Mouse (Mus musculus): ENCODE measurements around the gene Caskin2. TPM values are rescaled to one million over a fixed set of nuclear protein-coding genes. Genes with fewer than 3 reads are reported as not detected.

Caskin2 gene
- polyA plus RNA-seq, 1 experiment from 2014 or later = 21.5 TPM

DNA sequence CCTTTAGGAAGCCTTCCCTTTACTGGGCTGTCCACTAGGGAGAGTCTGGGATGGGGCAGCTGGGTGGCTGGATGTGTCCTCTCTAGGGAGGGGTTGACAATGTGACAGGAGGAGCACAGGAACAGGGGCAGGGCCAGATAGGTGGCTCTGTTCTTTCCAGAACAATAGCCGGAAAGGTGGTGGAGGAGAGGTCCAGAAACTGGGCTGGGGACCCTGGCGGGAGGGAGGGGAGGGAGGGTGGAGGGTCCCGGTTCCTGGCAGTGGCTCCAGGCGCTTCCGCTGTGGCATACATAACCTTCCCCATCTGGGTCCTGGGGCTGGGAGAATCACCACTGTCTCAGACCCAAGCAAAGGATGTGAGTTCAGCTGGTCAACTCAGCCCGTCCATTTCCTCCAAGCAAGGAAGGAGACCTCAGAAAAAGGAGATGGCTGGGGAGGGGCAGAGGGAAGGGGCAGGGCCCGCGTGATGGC lies 4.1 kb downstream of the Caskin2 start:
- peak overlapping the region; percentile 91 for H3K9ac ChIP-seq (replicated peaks; ENCODE audit: low read length)
- peak overlapping the region; percentile 96; the same call in 1 of the 2 replicates for H3K4me3 ChIP-seq (ENCODE audit: low read length)
- peak overlapping the region; percentile 75 for H3K4me2 ChIP-seq (replicated peaks; ENCODE audit: low read depth, low read length)
- no peaks in the 10 kb centered on the region for H3K9me3 ChIP-seq (ENCODE audit: low read length)
- H3K27me3 ChIP-seq (ENCODE audit: insufficient read depth, low read length) = no peaks in the 10 kb centered on the region
- ATAC-seq (ENCODE audit: low FRiP score, low TSS enrichment) = peak; percentile 0; the same call in 1 of the 2 replicates
- H3K4me1 ChIP-seq (ENCODE audit: insufficient read depth, low read length) = peaks cover 57% of the 10 kb centered on the region
- peak overlapping the region; percentile 75 for H3K27ac ChIP-seq (ENCODE audit: low read length)
- peaks cover 38% of the 10 kb centered on the region for H3K36me3 ChIP-seq (ENCODE audit: insufficient read depth, low read length)
- WGBS = 55% methylated on average over 8 of the region's 8 CpGs

DNA sequence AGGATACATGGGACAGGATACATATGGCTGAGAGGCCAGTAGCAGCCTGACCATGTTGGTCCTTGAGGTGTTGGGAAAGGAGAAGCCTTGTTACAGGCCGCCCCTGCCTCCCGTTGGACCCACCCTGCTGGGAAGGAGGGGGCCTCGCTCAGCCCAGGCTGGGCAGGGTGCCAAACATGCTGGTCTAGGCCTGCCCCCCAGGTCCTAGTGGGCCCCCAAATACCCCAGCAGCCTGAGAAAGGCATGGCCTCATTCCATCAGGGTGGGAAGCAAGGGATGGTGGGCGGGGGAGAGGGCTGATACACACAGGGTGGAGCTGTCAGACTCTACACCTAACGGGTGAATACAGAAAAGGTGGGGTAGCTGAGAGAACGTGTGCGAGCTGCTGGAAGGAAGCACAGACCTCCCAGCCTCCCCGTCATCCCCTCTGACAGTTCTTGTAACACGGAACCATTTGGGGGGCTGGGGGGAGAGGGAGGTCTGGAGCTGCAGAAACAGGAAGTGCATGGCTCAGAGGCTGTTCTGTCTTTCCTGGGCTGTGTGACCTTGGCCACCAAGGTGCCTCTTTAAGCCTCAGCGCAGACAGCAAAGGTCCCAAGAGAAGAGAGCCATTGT lies 4.6 kb downstream of the Caskin2 start:
- ATAC-seq (ENCODE audit: low FRiP score, low TSS enrichment) = no peak; the same call in 1 of the 2 replicates
- H3K4me3 ChIP-seq (ENCODE audit: low read length) = 0 out of 2 replicates have a peak overlapping the region, but pooled peaks have one; percentile 3

DNA sequence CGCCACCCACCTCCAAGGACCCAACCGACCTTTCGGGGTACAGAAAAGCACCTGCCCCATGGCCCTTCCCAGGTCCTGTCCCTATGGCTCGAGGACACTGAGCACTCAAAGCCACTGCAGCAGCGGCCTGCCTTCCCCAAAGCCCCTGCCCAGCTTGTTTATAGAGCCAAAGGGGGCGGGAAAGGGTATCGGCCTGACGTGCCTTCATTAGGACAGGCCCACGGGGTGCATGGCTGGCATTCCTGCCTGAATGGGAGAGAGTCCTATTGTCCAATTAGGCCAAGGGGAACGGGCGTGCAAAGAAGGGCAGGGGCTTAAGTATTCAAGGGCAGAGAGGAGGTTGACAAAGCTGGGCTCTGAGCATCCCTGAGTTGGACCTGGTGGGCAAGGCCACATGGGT lies 5.5 kb downstream of the Caskin2 start:
- Histone ChIP-seq H3K36me3 (ENCODE audit: insufficient read depth, low read length) (peaks cover 49% of the 10 kb centered on the region), H3K9ac (replicated peaks; ENCODE audit: low read length) (no peak overlapping the region), H3K4me1 (ENCODE audit: insufficient read depth, low read length) (peaks cover 53% of the 10 kb centered on the region), H3K4me2 (replicated peaks; ENCODE audit: low read depth, low read length) (peak overlapping the region; percentile 75), H3K27me3 (ENCODE audit: insufficient read depth, low read length) (no peaks in the 10 kb centered on the region), H3K27ac (ENCODE audit: low read length) (no peak overlapping the region; the same call in 1 of the 2 replicates), H3K4me3 (ENCODE audit: low read length) (no peak overlapping the region), H3K9me3 (ENCODE audit: low read length) (no peaks in the 10 kb centered on the region)
- WGBS = 70% methylated on average over 11 of the region's 11 CpGs
- no peak for ATAC-seq (ENCODE audit: low FRiP score, low TSS enrichment)

More for the DNA sequence above, 4.6 kb downstream of the Caskin2 start:
- WGBS = 35% methylated on average over 10 of the region's 10 CpGs
- Histone ChIP-seq H3K9me3 (ENCODE audit: low read length) (no peaks in the 10 kb centered on the region), H3K4me1 (ENCODE audit: insufficient read depth, low read length) (peaks cover 53% of the 10 kb centered on the region), H3K27ac (ENCODE audit: low read length) (peak overlapping the region; percentile 75), H3K27me3 (ENCODE audit: insufficient read depth, low read length) (no peaks in the 10 kb centered on the region), H3K36me3 (ENCODE audit: insufficient read depth, low read length) (peaks cover 41% of the 10 kb centered on the region), H3K4me2 (replicated peaks; ENCODE audit: low read depth, low read length) (peak overlapping the region; percentile 75), H3K9ac (replicated peaks; ENCODE audit: low read length) (peak overlapping the region; percentile 91; the same call in 1 of the 2 replicates)

DNA sequence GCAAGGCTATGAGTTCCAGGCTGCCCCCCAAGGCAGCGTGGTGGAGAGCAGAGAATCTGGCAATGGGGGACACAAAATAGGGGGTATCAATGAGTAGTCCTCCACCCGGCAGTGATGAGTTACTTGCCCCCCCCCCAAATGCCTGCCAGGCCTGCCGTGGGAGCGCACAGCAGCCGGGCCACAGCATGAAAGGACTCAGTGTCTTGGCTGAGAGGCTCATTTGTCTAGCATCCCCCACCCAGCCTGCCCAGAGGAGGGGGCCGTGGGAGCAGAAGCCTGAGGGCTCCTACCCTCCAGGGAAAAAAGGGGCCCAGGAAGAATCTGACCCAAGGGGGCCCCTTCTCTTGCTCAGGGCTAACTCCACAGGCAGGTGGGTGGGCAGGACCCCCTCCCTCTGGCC lies 6.1 kb downstream of the Caskin2 start:
- Histone ChIP-seq H3K9ac (replicated peaks; ENCODE audit: low read length) (no peak overlapping the region), H3K27me3 (ENCODE audit: insufficient read depth, low read length) (no peaks in the 10 kb centered on the region), H3K4me3 (ENCODE audit: low read length) (no peak overlapping the region), H3K4me1 (ENCODE audit: insufficient read depth, low read length) (peaks cover 48% of the 10 kb centered on the region), H3K4me2 (replicated peaks; ENCODE audit: low read depth, low read length) (no peak overlapping the region), H3K36me3 (ENCODE audit: insufficient read depth, low read length) (peaks cover 56% of the 10 kb centered on the region), H3K27ac (ENCODE audit: low read length) (no peak overlapping the region), H3K9me3 (ENCODE audit: low read length) (no peaks in the 10 kb centered on the region)
- ATAC-seq (ENCODE audit: low FRiP score, low TSS enrichment) = no peak
- 88% methylated on average over 6 of the region's 6 CpGs for WGBS

DNA sequence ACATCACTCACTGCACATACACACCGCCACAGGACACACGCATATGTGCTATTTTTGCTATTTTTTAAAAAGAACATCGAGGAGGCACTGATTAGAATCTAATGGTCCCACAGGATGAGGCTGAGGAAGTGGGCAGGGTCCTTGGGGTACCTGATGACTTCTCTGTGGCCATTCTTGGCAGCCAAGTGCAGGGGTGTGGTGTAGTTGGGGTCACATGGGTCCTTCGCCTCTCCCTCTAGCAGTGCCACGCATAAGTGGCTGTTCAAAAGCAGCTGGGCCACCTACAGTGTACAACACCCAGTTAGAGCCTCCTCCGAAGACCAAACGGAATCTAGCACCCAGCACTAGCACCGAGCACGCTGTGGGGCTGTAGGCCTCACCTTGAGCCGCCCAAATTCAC lies 7.3 kb downstream of the Caskin2 start:
- Histone ChIP-seq H3K9ac (replicated peaks; ENCODE audit: low read length) (no peak overlapping the region), H3K4me1 (ENCODE audit: insufficient read depth, low read length) (peaks cover 36% of the 10 kb centered on the region), H3K27me3 (ENCODE audit: insufficient read depth, low read length) (no peaks in the 10 kb centered on the region), H3K4me3 (ENCODE audit: low read length) (no peak overlapping the region), H3K4me2 (replicated peaks; ENCODE audit: low read depth, low read length) (no peak overlapping the region), H3K9me3 (ENCODE audit: low read length) (no peaks in the 10 kb centered on the region), H3K36me3 (ENCODE audit: insufficient read depth, low read length) (peaks cover 63% of the 10 kb centered on the region), H3K27ac (ENCODE audit: low read length) (no peak overlapping the region)
- no peak for ATAC-seq (ENCODE audit: low FRiP score, low TSS enrichment)
- 90% methylated on average over 10 of the region's 10 CpGs for WGBS

DNA sequence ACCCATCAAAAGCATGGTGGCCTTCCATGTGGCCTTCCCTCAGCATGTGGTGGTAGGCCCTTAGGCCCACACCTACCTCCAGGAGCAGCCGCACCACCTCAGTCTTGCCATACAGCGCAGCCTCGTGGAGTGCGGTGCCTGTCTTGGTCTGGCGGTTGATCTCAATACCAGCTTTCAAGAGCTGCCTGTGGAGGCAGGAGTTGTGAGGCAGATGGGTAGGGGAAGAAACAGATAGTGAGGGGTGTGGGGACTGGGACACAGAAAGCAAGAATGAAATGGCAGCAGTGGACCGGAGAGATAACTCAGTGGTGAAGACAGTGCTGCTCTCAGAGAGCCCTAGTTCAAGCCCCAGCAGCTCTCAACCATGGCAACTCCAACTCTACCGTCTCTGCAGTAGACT lies 8.4 kb downstream of the Caskin2 start:
- no peaks in the 10 kb centered on the region for H3K27me3 ChIP-seq (ENCODE audit: insufficient read depth, low read length)
- 98% methylated on average over 7 of the region's 7 CpGs for WGBS
- no peak for ATAC-seq (ENCODE audit: low FRiP score, low TSS enrichment)
- peaks cover 67% of the 10 kb centered on the region for H3K36me3 ChIP-seq (ENCODE audit: insufficient read depth, low read length)
- H3K9ac ChIP-seq (replicated peaks; ENCODE audit: low read length) = no peak overlapping the region
- no peak overlapping the region for H3K27ac ChIP-seq (ENCODE audit: low read length)
- no peak overlapping the region for H3K4me3 ChIP-seq (ENCODE audit: low read length)
- H3K9me3 ChIP-seq (ENCODE audit: low read length) = no peaks in the 10 kb centered on the region
- H3K4me2 ChIP-seq (replicated peaks; ENCODE audit: low read depth, low read length) = no peak overlapping the region
- H3K4me1 ChIP-seq (ENCODE audit: insufficient read depth, low read length) = peaks cover 25% of the 10 kb centered on the region

DNA sequence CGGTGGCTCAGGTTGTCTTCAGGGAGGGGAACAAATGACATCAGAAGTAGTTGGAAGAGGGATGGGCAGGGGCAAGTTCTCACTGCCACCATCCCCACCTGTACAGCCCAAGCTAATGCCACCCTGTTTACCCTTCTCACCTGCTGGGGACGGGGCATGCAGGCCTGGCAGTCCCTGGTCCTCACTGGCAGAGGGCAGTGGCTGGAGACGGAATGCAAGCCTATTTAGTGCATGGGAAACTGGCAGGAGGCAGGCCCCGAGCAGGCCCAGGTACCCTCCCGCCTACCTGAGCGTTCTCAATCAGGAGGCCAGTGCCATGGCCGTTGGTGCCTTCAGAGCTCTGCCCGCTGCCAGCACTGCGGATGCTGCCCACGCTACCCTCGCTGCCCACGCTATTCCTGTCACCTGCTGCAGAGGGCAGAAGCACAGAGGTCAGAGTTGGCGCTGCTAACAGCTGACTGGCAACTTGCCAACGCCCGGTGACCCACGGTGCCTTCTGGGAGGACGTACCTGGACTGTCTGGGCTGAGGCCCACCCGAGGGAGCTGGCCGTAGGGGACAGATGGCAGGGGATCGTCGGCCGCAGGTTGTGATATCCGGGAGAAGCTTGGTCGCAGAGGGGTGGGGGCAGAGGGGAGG lies 10.2 kb downstream of the Caskin2 start:
- H3K4me3 ChIP-seq (ENCODE audit: low read length) = no peak overlapping the region
- H3K4me2 ChIP-seq (replicated peaks; ENCODE audit: low read depth, low read length) = no peak overlapping the region
- H3K27me3 ChIP-seq (ENCODE audit: insufficient read depth, low read length) = no peaks in the 10 kb centered on the region
- no peaks in the 10 kb centered on the region for H3K9me3 ChIP-seq (ENCODE audit: low read length)
- no peak for ATAC-seq (ENCODE audit: low FRiP score, low TSS enrichment)
- peaks cover 6% of the 10 kb centered on the region for H3K4me1 ChIP-seq (ENCODE audit: insufficient read depth, low read length)
- no peak overlapping the region for H3K27ac ChIP-seq (ENCODE audit: low read length)
- no peak overlapping the region for H3K9ac ChIP-seq (replicated peaks; ENCODE audit: low read length)
- H3K36me3 ChIP-seq (ENCODE audit: insufficient read depth, low read length) = peaks cover 77% of the 10 kb centered on the region
- 84% methylated on average over 24 of the region's 24 CpGs for whole genome bisulfite sequencing

DNA sequence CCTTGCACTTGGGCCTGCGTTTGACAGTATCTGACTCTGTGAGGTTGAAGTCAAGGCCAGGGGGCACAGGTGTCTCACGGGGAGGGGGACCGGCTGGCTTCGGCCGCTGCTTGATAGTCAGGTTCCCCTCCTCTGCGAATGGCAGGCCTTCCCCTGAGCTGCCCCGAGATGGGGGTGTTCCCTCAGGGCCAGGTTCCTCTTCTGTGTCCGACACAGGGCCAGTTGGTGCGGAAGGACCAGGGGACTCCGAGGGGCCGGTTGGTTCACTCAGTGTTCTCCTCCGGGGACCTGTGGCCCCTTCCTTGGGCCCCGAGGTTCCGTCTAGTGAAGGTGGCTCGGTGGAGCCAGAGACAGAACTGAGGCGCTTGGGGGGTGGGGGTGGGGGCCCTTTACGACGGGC lies 12.5 kb downstream of the Caskin2 start:
- peaks cover 71% of the 10 kb centered on the region for H3K36me3 ChIP-seq (ENCODE audit: insufficient read depth, low read length)
- no peaks in the 10 kb centered on the region for H3K4me1 ChIP-seq (ENCODE audit: insufficient read depth, low read length)
- no peak overlapping the region for H3K9ac ChIP-seq (replicated peaks; ENCODE audit: low read length)
- H3K4me2 ChIP-seq (replicated peaks; ENCODE audit: low read depth, low read length) = no peak overlapping the region
- no peaks in the 10 kb centered on the region for H3K9me3 ChIP-seq (ENCODE audit: low read length)
- no peak overlapping the region for H3K27ac ChIP-seq (ENCODE audit: low read length)
- WGBS = 86% methylated on average over 18 of the region's 18 CpGs
- no peak overlapping the region for H3K4me3 ChIP-seq (ENCODE audit: low read length)
- no peaks in the 10 kb centered on the region for H3K27me3 ChIP-seq (ENCODE audit: insufficient read depth, low read length)
- ATAC-seq (ENCODE audit: low FRiP score, low TSS enrichment) = no peak

DNA sequence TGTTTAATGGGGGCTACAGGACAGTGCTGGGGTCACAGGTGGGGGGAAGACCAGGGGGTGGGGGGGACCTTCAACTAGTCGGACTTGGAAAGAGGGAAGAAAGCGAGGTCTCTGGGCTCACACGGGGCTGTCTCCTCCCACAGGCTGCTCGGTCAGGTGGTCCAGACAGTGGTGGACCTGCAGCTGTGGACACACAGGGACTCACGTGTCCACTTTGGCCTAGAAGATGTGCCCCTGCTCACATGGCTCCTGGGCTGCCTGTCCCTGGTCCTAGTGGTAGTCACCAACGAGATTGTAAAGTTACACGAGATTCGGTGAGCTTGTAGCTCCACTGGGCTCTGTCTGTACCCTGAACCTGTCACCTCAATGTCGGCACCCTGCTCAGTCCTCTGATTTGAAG lies 15.8 kb downstream of the Caskin2 start:
- Histone ChIP-seq H3K9me3 (ENCODE audit: low read length) (no peaks in the 10 kb centered on the region), H3K4me3 (ENCODE audit: low read length) (no peak overlapping the region), H3K27ac (ENCODE audit: low read length) (no peak overlapping the region), H3K4me2 (replicated peaks; ENCODE audit: low read depth, low read length) (no peak overlapping the region), H3K36me3 (ENCODE audit: insufficient read depth, low read length) (peaks cover 67% of the 10 kb centered on the region), H3K27me3 (ENCODE audit: insufficient read depth, low read length) (no peaks in the 10 kb centered on the region), H3K4me1 (ENCODE audit: insufficient read depth, low read length) (no peaks in the 10 kb centered on the region), H3K9ac (replicated peaks; ENCODE audit: low read length) (no peak overlapping the region)
- whole genome bisulfite sequencing = 74% methylated on average over 9 of the region's 9 CpGs
- ATAC-seq (ENCODE audit: low FRiP score, low TSS enrichment) = no peak

DNA sequence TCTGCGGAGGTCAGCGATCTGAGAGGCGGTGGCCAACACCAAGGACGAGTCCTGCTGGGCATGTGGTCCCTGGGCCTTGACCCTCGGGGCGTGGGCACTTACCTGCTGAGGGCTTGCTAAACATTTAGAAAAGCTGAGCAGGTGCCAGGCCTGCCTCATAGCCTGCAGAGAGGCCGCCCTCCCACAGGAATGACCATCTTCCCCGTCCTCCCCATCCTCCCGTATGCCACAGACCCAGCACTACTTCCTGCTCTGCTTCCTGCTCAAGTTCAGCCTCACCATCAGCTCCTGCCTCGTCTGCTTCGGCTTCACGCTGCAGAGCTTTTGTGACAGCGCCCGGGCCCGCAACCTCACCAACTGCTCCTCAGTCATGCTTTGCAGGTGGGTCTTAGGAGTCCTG lies 16.5 kb downstream of the Caskin2 start:
- no peak for ATAC-seq (ENCODE audit: low FRiP score, low TSS enrichment)
- H3K9me3 ChIP-seq (ENCODE audit: low read length) = no peaks in the 10 kb centered on the region
- H3K4me2 ChIP-seq (replicated peaks; ENCODE audit: low read depth, low read length) = no peak overlapping the region
- H3K27me3 ChIP-seq (ENCODE audit: insufficient read depth, low read length) = no peaks in the 10 kb centered on the region
- H3K36me3 ChIP-seq (ENCODE audit: insufficient read depth, low read length) = peaks cover 67% of the 10 kb centered on the region
- WGBS = 75% methylated on average over 15 of the region's 15 CpGs
- no peak overlapping the region for H3K4me3 ChIP-seq (ENCODE audit: low read length)
- no peaks in the 10 kb centered on the region for H3K4me1 ChIP-seq (ENCODE audit: insufficient read depth, low read length)
- no peak overlapping the region for H3K9ac ChIP-seq (replicated peaks; ENCODE audit: low read length)
- H3K27ac ChIP-seq (ENCODE audit: low read length) = 0 out of 2 replicates have a peak overlapping the region, but pooled peaks have one; percentile 2
